Mouse (Mus musculus) CH12.LX (cell line): ENCODE data around the gene Dnajc2. TPM values are rescaled to one million over a fixed set of nuclear protein-coding genes. Genes with fewer than 3 reads are reported as not detected.

ENCODE experiments used
- DNase-seq: peaks from one replicate; pipeline ENCODE4 v3.0.0-alpha.2; 2013; ENCODE audit errors: extremely low read depth
- H3K27ac ChIP-seq: 2 replicates; pipeline ENCODE4 v1.5.1; 2012; ENCODE audit warnings: low read depth, mild to moderate bottlenecking, control low read depth, moderate library complexity; ENCODE audit not compliant: insufficient read depth
- H3K27me3 ChIP-seq: replicated peaks from 2 replicates; pipeline ENCODE3; 2012; ENCODE audit warnings: inconsistent platforms
- H3K36me3 ChIP-seq, 2 experiments: replicated peaks in 1 of 2; 2 replicates each; pipeline versions ENCODE3 to v1.6.1; 2012; ENCODE audit warnings: inconsistent platforms in 1 of 2, low read length in 1 of 2, mild to moderate bottlenecking in 1 of 2, mixed read lengths in 1 of 2, moderate library complexity in 1 of 2; ENCODE audit not compliant: control insufficient read depth in 1 of 2, insufficient read depth in 1 of 2
- H3K4me1 ChIP-seq, 2 experiments: 2 replicates each; pipeline ENCODE4 v1.6.1; 2012; ENCODE audit warnings: inconsistent platforms in 1 of 2, moderate library complexity in 1 of 2; ENCODE audit not compliant: insufficient read depth in 2 of 2, control insufficient read depth in 1 of 2
- H3K4me2 ChIP-seq: 2 replicates; pipeline ENCODE4 v1.6.1; 2012; ENCODE audit warnings: low read depth, mild to moderate bottlenecking, control low read depth; ENCODE audit not compliant: poor library complexity, insufficient read depth, severe bottlenecking
- H3K4me3 ChIP-seq, 3 experiments: fragments of 150-350 bp in 1 of 3; sonication (generic) in 1 of 3; replicated peaks in 1 of 3; 2 replicates each; pipeline versions ENCODE3 to v1.5.1; 2011 to 2012; ENCODE audit warnings: low read depth in 2 of 3, low read length in 2 of 3, mild to moderate bottlenecking in 2 of 3, moderate library complexity in 2 of 3, control low read depth in 1 of 3, improper control_type of control experiment in 1 of 3, inconsistent platforms in 1 of 3, mixed read lengths in 1 of 3; ENCODE audit not compliant: poor library complexity in 1 of 3
- H3K79me2 ChIP-seq: replicated peaks from 2 replicates; pipeline ENCODE4 v1.6.1; 2012; ENCODE audit warnings: mild to moderate bottlenecking, moderate library complexity; ENCODE audit not compliant: control insufficient read depth, poor library complexity, insufficient read depth, severe bottlenecking; ENCODE audit errors: extremely low read depth
- H3K9ac ChIP-seq: 2 replicates; pipeline ENCODE4 v1.6.1; 2012; ENCODE audit warnings: low read depth, mild to moderate bottlenecking, control low read depth, moderate library complexity; ENCODE audit not compliant: insufficient read depth
- H3K9me3 ChIP-seq: replicated peaks from 2 replicates; pipeline ENCODE3; 2012; ENCODE audit warnings: low read length, inconsistent platforms, mixed read lengths
- BHLHE40 ChIP-seq: IDR thresholded peaks from 2 replicates; pipeline ENCODE4 v1.6.1; 2011; ENCODE audit warnings: mild to moderate bottlenecking, low read depth, low read length, improper control_type of control experiment
- CHD1 ChIP-seq: IDR thresholded peaks from 2 replicates; pipeline ENCODE4 v1.6.1; 2012; ENCODE audit warnings: low read depth, low read length, improper control_type of control experiment, inconsistent platforms
- CTCF ChIP-seq, 2 experiments: IDR thresholded peaks in 1 of 2; conservative IDR thresholded peaks in 1 of 2; 2 replicates each; pipeline ENCODE4 v1.5.1; 2011 to 2012; ENCODE audit warnings: low read depth in 2 of 2, low read length in 2 of 2, improper control_type of control experiment in 1 of 2, inconsistent platforms in 1 of 2, mild to moderate bottlenecking in 1 of 2, moderate library complexity in 1 of 2
- ELF1 ChIP-seq: IDR thresholded peaks from 2 replicates; pipeline ENCODE4 v1.6.1; 2014; ENCODE audit warnings: low read depth, mild to moderate bottlenecking, inconsistent platforms, low read length, improper control_type of control experiment
- EP300 ChIP-seq: IDR thresholded peaks from 2 replicates; pipeline ENCODE4 v1.6.1; 2011; ENCODE audit warnings: low read length, improper control_type of control experiment
- GABPA ChIP-seq: IDR thresholded peaks from 2 replicates; pipeline ENCODE4 v1.6.1; 2012; ENCODE audit warnings: low read depth, low read length, improper control_type of control experiment, inconsistent platforms; ENCODE audit not compliant: insufficient replicate concordance
- HCFC1 ChIP-seq: IDR thresholded peaks from 2 replicates; pipeline ENCODE4 v1.6.1; 2012; ENCODE audit warnings: low read depth, mild to moderate bottlenecking, inconsistent platforms, low read length, improper control_type of control experiment
- IRF4 ChIP-seq: IDR thresholded peaks from 2 replicates; pipeline ENCODE4 v1.6.1; 2014; ENCODE audit warnings: low read depth, mild to moderate bottlenecking, inconsistent platforms, low read length, improper control_type of control experiment
- JUND ChIP-seq: conservative IDR thresholded peaks from 2 replicates; pipeline ENCODE4 v1.6.1; 2011; ENCODE audit warnings: low read depth, low read length, improper control_type of control experiment
- KAT2A ChIP-seq: IDR thresholded peaks from 2 replicates; pipeline ENCODE4 v1.6.1; 2012; ENCODE audit warnings: low read length, improper control_type of control experiment, inconsistent platforms; ENCODE audit not compliant: insufficient replicate concordance
- MAFK ChIP-seq: IDR thresholded peaks from 2 replicates; pipeline ENCODE4 v1.6.1; 2011; ENCODE audit warnings: low read length, improper control_type of control experiment; ENCODE audit not compliant: insufficient replicate concordance
- MAZ ChIP-seq: IDR thresholded peaks from 2 replicates; pipeline ENCODE4 v1.6.1; 2012; ENCODE audit warnings: low read depth, mild to moderate bottlenecking, inconsistent platforms, low read length, improper control_type of control experiment, moderate library complexity
- MXI1 ChIP-seq: IDR thresholded peaks from 2 replicates; pipeline ENCODE4 v1.6.1; 2011; ENCODE audit warnings: mild to moderate bottlenecking, low read depth, low read length, improper control_type of control experiment
- NELFE ChIP-seq: IDR thresholded peaks from 2 replicates; pipeline ENCODE4 v1.6.1; 2011; ENCODE audit warnings: low read depth, low read length, improper control_type of control experiment
- POLR2A ChIP-seq: IDR thresholded peaks from 2 replicates; pipeline ENCODE4 v1.6.1; 2011; ENCODE audit warnings: low read depth, mild to moderate bottlenecking, improper control_type of control experiment, low read length
- SIN3A ChIP-seq: IDR thresholded peaks from 2 replicates; pipeline ENCODE4 v1.6.1; 2012; ENCODE audit warnings: low read length, improper control_type of control experiment, inconsistent platforms
- ZC3H11A ChIP-seq: IDR thresholded peaks from 2 replicates; pipeline ENCODE4 v1.6.1; 2012; ENCODE audit warnings: low read depth, mild to moderate bottlenecking, inconsistent platforms, low read length, improper control_type of control experiment
- ZKSCAN1 ChIP-seq: IDR thresholded peaks from 2 replicates; pipeline ENCODE4 v1.6.1; 2012; ENCODE audit warnings: low read depth, inconsistent platforms, low read length, improper control_type of control experiment, borderline replicate concordance
- ZNF384 ChIP-seq: IDR thresholded peaks from 2 replicates; pipeline ENCODE4 v1.6.1; 2012; ENCODE audit warnings: low read depth, low read length, improper control_type of control experiment, inconsistent platforms
- dilution Hi-C: fragments of 300-500 bp; cut with MboI; formaldehyde crosslinking; loops from 2 replicates; pipeline ENCODE4 v1.14.3; 2020; ENCODE audit warnings: low sequenced_read_pairs; ENCODE audit not compliant: extremely low pct_unique_long_range_greater_than_20kb, extremely low pct_ligation_motif_present
- in situ Hi-C: fragments of 300-500 bp; cut with MboI; formaldehyde crosslinking; loops from 3 replicates; pipeline ENCODE4 v1.14.3; 2019; ENCODE audit warnings: low sequenced_read_pairs, low pct_ligation_motif_present, low pct_unique_long_range_greater_than_20kb, mixed read lengths
- polyA plus RNA-seq: library from polyadenylated mRNA; unstranded; fragments of >175 nt; gene quantifications from 2 replicates; pipeline ENCODE4 v1.2.1, GENCODE M21; 2012; ENCODE audit warnings: low read depth; ENCODE audit not compliant: insufficient read length
- total RNA-seq, 2 experiments: library from RNA; depleted of rRNA; stranded (reverse); fragments of 300-350 nt in 1 of 2; fragments of >200 nt in 1 of 2; gene quantifications; 2 replicates each; pipeline ENCODE4 v1.2.3; 2012 to 2014

Dnajc2 gene
- total and polyA plus RNA-seq, 3 experiments = 79.2 to 242 (median 138) TPM

GRCm38 (mm10) chr5:21724872-21725271, 60.2 kb downstream of the Dnajc2 start:
- DNase-seq = no peak
- Histone ChIP-seq H3K4me1 (peaks cover 0 to 5% of the 10 kb centered on the region in 2 experiments; a peak in 1 of 4 replicates), H3K4me2 (no peak overlapping the region), H3K36me3 (no peaks in the 10 kb centered on the region), H3K4me3 (no peak overlapping the region), H3K9me3 (no peaks in the 10 kb centered on the region), H3K79me2 (no peaks in the 10 kb centered on the region), H3K27me3 (no peaks in the 10 kb centered on the region), H3K9ac (no peak overlapping the region), H3K27ac (no peak overlapping the region)
- in situ Hi-C loops = no loop called here
- TF ChIP-seq ELF1 (no peak), MXI1 (no peak), ZC3H11A (no peak), KAT2A (no peak), HCFC1 (no peak)
- dilution Hi-C loops = no loop called here

GRCm38 (mm10) chr5:21724427-21724826, 60.6 kb downstream of the Dnajc2 start:
- Histone ChIP-seq H3K27ac (no peak overlapping the region), H3K79me2 (no peaks in the 10 kb centered on the region), H3K4me2 (no peak overlapping the region), H3K27me3 (no peaks in the 10 kb centered on the region), H3K9ac (no peak overlapping the region), H3K4me3 (no peak overlapping the region), H3K9me3 (no peaks in the 10 kb centered on the region), H3K36me3 (no peaks in the 10 kb centered on the region), H3K4me1 (peaks cover 0 to 5% of the 10 kb centered on the region in 2 experiments; a peak in 1 of 4 replicates)
- no peak for DNase-seq
- in situ Hi-C loops (no loop called here), dilution Hi-C loops (no loop called here)
- TF ChIP-seq MAZ = no peak

- Histone ChIP-seq H3K9me3 (peaks cover 2% of the 10 kb centered on the region), H3K27ac (no peak overlapping the region), H3K27me3 (no peaks in the 10 kb centered on the region), H3K4me1 (peaks cover 0 to 5% of the 10 kb centered on the region in 2 experiments; a peak in 2 of 4 replicates), H3K79me2 (no peaks in the 10 kb centered on the region), H3K4me3 (no peak overlapping the region), H3K36me3 (no peaks in the 10 kb centered on the region), H3K9ac (no peak overlapping the region), H3K4me2 (no peak overlapping the region)
- in situ Hi-C loops (no loop called here), dilution Hi-C loops (no loop called here)
- TF ChIP-seq MAFK (no peak), CTCF (conservative IDR thresholded peaks at IDR 0.05 in 1 of 2, IDR thresholded peaks at IDR 0.05 in 1 of 2; ENCODE audit: low read depth in 2 of 2, low read length in 2 of 2) (no peak), BHLHE40 (no peak), GABPA (no peak), POLR2A (no peak), KAT2A (no peak), EP300 (no peak), JUND (no peak), ZNF384 (no peak), ZKSCAN1 (no peak), CHD1 (no peak), SIN3A (no peak), MXI1 (no peak), NELFE (no peak), IRF4 (no peak)
- no peak for DNase-seq
These were observed 65.8 kb downstream of the Dnajc2 start for GRCm38 (mm10) chr5:21719209-21719608.
